Comparison of ENCODE assay signal across 18 mouse cellular contexts in the genomic region with DNA sequence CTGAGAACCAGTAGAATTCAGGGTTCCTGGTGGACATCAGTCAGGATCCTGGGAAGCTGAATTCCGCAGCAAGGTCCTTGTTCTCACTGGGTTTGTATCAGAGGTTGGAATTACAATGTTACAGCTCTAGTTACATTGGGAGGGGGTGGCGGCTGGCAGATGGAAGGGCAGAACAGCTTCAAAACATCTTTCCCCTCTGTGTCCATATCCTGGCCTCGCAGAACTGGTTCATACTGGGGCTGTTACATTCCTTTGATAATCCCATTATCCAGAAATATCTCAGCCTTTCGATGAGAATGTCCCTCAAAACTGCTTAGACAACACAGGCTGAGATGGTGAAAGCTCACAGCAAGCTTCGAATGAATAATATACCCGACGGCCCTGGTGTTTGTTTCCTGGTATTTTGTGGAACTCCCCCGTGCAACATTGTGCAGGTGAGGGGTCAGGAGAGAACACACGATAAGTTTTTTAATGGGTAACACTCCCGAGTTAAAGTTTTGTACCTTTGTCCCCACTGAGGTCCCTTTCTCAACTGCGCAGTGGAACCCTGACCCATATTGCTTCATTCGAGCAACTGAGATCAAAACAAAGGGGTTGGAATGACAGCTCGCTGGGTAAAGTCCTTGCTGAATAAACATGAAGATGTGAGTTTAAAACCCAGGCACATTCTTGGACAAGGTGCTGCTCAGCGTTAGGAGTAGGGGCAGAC. TPM values are rescaled to one million over a fixed set of nuclear protein-coding genes. Genes with fewer than 3 reads are reported as not detected.
DNase-seq lines count a peak whose midpoint lies in the region; ATAC-seq and TF ChIP-seq lines count a peak whose summit lies in the region.
"Had no signal": no experiment of that assay in that cellular context is flagged by ENCODE, and none has a peak within 500 bp of the region (broad histone marks: within the 10 kb centered on the region; RNA-seq: fewer than 3 reads in every experiment).

No protein-coding gene starts in this region.

- H3K4me2 ChIP-seq in embryonic facial prominence, embryonic 15.5 days (replicated peaks): no peak overlapping the region
- no peak overlapping the region for H3K4me2 ChIP-seq in stomach, embryonic 16.5 days (ENCODE audit: low read depth, low read length)
- H3K4me2 ChIP-seq: limb, embryonic 12.5 days; neural tube, embryonic 13.5 days had no signal

- no peak for ATAC-seq in embryonic facial prominence, embryonic 15.5 days (ENCODE audit: insufficient number of reproducible peaks, low FRiP score, low TSS enrichment, low read depth)
- ATAC-seq in stomach, embryonic 16.5 days (ENCODE audit: insufficient read depth, low FRiP score): no peak
- ATAC-seq in megakaryocyte, adult 5-6 weeks (ENCODE audit: poor library complexity, severe bottlenecking): no peak
- no peak for ATAC-seq in CD4-positive, CD25-positive, alpha-beta regulatory T cell, adult 4 months
- ATAC-seq: forebrain, embryonic 14.5 days had no signal

- DNase-seq in kidney, adult 9 months: peak; percentile 86
- DNase-seq in liver, adult 2 months (ENCODE audit: extremely low read depth, low read depth, low spot score): peak; percentile 99
- no peak for DNase-seq in thymus, adult 18-20 months
- no peak for DNase-seq in T-cell, adult 2 months (ENCODE audit: low spot score)
- DNase-seq: adrenal gland, postnatal 14 days; cerebellum, postnatal 25 days; gastrocnemius, postnatal 10 days; heart, postnatal 14 days; lung, postnatal 10 days had no signal

- H3K4me1 ChIP-seq in embryonic facial prominence, embryonic 15.5 days: no peaks in the 10 kb centered on the region
- H3K4me1 ChIP-seq in liver, adult 2 months (ENCODE audit: control insufficient read depth, insufficient read depth, low read length): peaks cover 55% of the 10 kb centered on the region
- H3K4me1 ChIP-seq in stomach, embryonic 16.5 days (ENCODE audit: control insufficient read depth, insufficient read depth, low read length): 0 out of 2 replicates have a peak, but pooled peaks cover 3% of the 10 kb centered on the region
- H3K4me1 ChIP-seq: limb, embryonic 12.5 days; neural tube, embryonic 13.5 days had no signal

- no peak overlapping the region for H3K4me3 ChIP-seq in embryonic facial prominence, embryonic 15.5 days (replicated peaks)
- no peak overlapping the region for H3K4me3 ChIP-seq in liver, adult 2 months (ENCODE audit: insufficient read depth, low read depth, low read length)
- no peak overlapping the region for H3K4me3 ChIP-seq in stomach, embryonic 16.5 days (replicated peaks; ENCODE audit: low read length)
- H3K4me3 ChIP-seq: limb, embryonic 12.5 days; neural tube, embryonic 13.5 days had no signal

- peaks cover 12% of the 10 kb centered on the region; the same call in 1 of the 2 replicates for H3K79me2 ChIP-seq in liver, adult 2 months (ENCODE audit: control insufficient read depth, insufficient read depth, low read length)

- 64% methylated on average over 14 of the region's 14 CpGs for WGBS in embryonic facial prominence, embryonic 15.5 days
- 22% methylated on average over 14 of the region's 14 CpGs for WGBS in liver, adult 2 months
- WGBS in stomach, embryonic 16.5 days: 46% methylated on average over 14 of the region's 14 CpGs

- 0 out of 2 replicates have a peak, but pooled peaks have one; percentile 16 for TF ChIP-seq POLR2A in liver, adult 2 months (IDR thresholded peaks at IDR 0.05; ENCODE audit: extremely low read depth, insufficient read depth, low read length)

- 0 out of 2 replicates have a peak overlapping the region, but pooled peaks have one; percentile 2 for H3K27ac ChIP-seq in embryonic facial prominence, embryonic 15.5 days (replicated peaks)
- peak overlapping the region; percentile 90 for H3K27ac ChIP-seq in liver, adult 2 months (replicated peaks; ENCODE audit: insufficient read depth, low read depth, low read length)
- H3K27ac ChIP-seq in stomach, embryonic 16.5 days (ENCODE audit: low read length): peak overlapping the region; percentile 4; the same call in 1 of the 2 replicates
- H3K27ac ChIP-seq: limb, embryonic 12.5 days; neural tube, embryonic 13.5 days had no signal

- H3K27me3 ChIP-seq in embryonic facial prominence, embryonic 15.5 days: no peaks in the 10 kb centered on the region
- no peaks in the 10 kb centered on the region for H3K27me3 ChIP-seq in liver, adult 2 months (ENCODE audit: control insufficient read depth, insufficient read depth, low read length)
- no peaks in the 10 kb centered on the region for H3K27me3 ChIP-seq in stomach, embryonic 16.5 days (ENCODE audit: control insufficient read depth, insufficient read depth, low read length)
- H3K27me3 ChIP-seq: limb, embryonic 12.5 days; neural tube, embryonic 13.5 days had no signal

- H3K9ac ChIP-seq in embryonic facial prominence, embryonic 15.5 days: no peak overlapping the region
- H3K9ac ChIP-seq in liver, adult 2 months (ENCODE audit: low read depth, low read length): peak overlapping the region; percentile 8; the same call in 1 of the 2 replicates
- no peak overlapping the region for H3K9ac ChIP-seq in stomach, embryonic 16.5 days (ENCODE audit: low read length)
- H3K9ac ChIP-seq: limb, embryonic 12.5 days; neural tube, embryonic 13.5 days had no signal

- no peaks in the 10 kb centered on the region for H3K36me3 ChIP-seq in embryonic facial prominence, embryonic 15.5 days
- peaks cover 2% of the 10 kb centered on the region; the same call in 1 of the 2 replicates for H3K36me3 ChIP-seq in liver, adult 2 months (ENCODE audit: control insufficient read depth, insufficient read depth, low read length)
- H3K36me3 ChIP-seq in stomach, embryonic 16.5 days (ENCODE audit: control insufficient read depth, insufficient read depth, low read length): no peaks in the 10 kb centered on the region
- H3K36me3 ChIP-seq: limb, embryonic 12.5 days; neural tube, embryonic 13.5 days had no signal

- H3K9me3 ChIP-seq in embryonic facial prominence, embryonic 15.5 days (replicated peaks): no peaks in the 10 kb centered on the region
- no peaks in the 10 kb centered on the region for H3K9me3 ChIP-seq in stomach, embryonic 16.5 days (replicated peaks; ENCODE audit: control insufficient read depth, low read length)
- H3K9me3 ChIP-seq: neural tube, embryonic 13.5 days had no signal

- no peak for TF ChIP-seq CTCF in liver, adult 2 months (IDR thresholded peaks at IDR 0.05; ENCODE audit: low read depth, low read length)

RNA-seq across cellular contexts. Expression of a gene that starts 16.6 kb away (rescaled TPM):
- 5.2 and 6.6 TPM in 2 replicates for polyA plus RNA-seq in embryonic facial prominence, embryonic 15.5 days (2015; fragmentation: Nextera tagmentation; extraction: Ambion mirVana)
- total RNA-seq in liver, adult 2 months (2014; rRNA removed): 228 and 380 TPM in 2 replicates
- polyA plus RNA-seq in liver, adult 2 months (2012; rRNA removed): 234 and 259 TPM in 2 replicates
- 34.3 and 42.8 TPM in 2 replicates for polyA plus RNA-seq in stomach, embryonic 16.5 days (2015; fragmentation: Nextera tagmentation; extraction: Ambion mirVana)
- total RNA-seq in megakaryocyte, adult 5-6 weeks (2015): 0.84 TPM in 1 of 2 replicates, not detected in the other
- total RNA-seq in megakaryocyte, adult 5-6 weeks (2017): not detected in 2 replicates
- polyA plus RNA-seq in CD4-positive, CD25-positive, alpha-beta regulatory T cell, adult 4 months (2017; shearing (Covaris generic)): under 1 TPM in 1 of 2 experiments, not detected in 1; 0.81 TPM
- total RNA-seq: heart, postnatal 14 days; MEL; midbrain, postnatal 0 days had no signal
- polyA plus RNA-seq: forebrain, embryonic 14.5 days; limb, embryonic 12.5 days had no signal

RNA-seq across cellular contexts. Expression of a gene that starts 44.8 kb away (rescaled TPM):
- 11.5 and 13.1 TPM in 2 replicates for polyA plus RNA-seq in embryonic facial prominence, embryonic 15.5 days (2015; fragmentation: Nextera tagmentation; extraction: Ambion mirVana)
- total RNA-seq in liver, adult 2 months (2014; rRNA removed): 56.5 and 77.6 TPM in 2 replicates
- 124 and 131 TPM in 2 replicates for polyA plus RNA-seq in liver, adult 2 months (2012; rRNA removed)
- polyA plus RNA-seq in stomach, embryonic 16.5 days (2015; fragmentation: Nextera tagmentation; extraction: Ambion mirVana): 14.0 and 18.1 TPM in 2 replicates
- 2.3 and 3.1 TPM in 2 replicates for total RNA-seq in megakaryocyte, adult 5-6 weeks (2015)
- 3.3 and 4.1 TPM in 2 replicates for total RNA-seq in megakaryocyte, adult 5-6 weeks (2017)
- polyA plus RNA-seq in CD4-positive, CD25-positive, alpha-beta regulatory T cell, adult 4 months (2017; shearing (Covaris generic)): 1 to 10 TPM; 3.4 to 4.4 TPM
- total RNA-seq: MEL had no signal

Comparison
In these comparisons a context has a peak if more than half of its experiments do, and no peak if none do; other contexts are left out.
1. H3K27ac ChIP-seq: peak in every context shown above with its lines; median percentile 90 in liver, adult 2 months; 4 in stomach, embryonic 16.5 days; 2 in embryonic facial prominence, embryonic 15.5 days.
2. DNase-seq: peak in kidney, adult 9 months (single experiment) and liver, adult 2 months (single experiment); none in thymus, adult 18-20 months (0 of 2) and T-cell, adult 2 months (single experiment).